Mouse (Mus musculus): ENCODE results near the gene Tsnaxip1.

GRCm38 (mm10) chr8:105793331-105793730 is 34.2 kb upstream of the Tsnaxip1 start:
- TF ChIP-seq CTCF (conservative IDR thresholded peaks at IDR 0.05; ENCODE audit: insufficient read depth, insufficient read length, low read depth, low read length) (no peak), POLR2A (IDR thresholded peaks at IDR 0.05; ENCODE audit: low read depth, low read length) (no peak)
